Mouse (Mus musculus): ENCODE measurements around the gene Fmo4. TPM values are rescaled to one million over a fixed set of nuclear protein-coding genes. Genes with fewer than 3 reads are reported as not detected.
"Not testable (repeated sequence)": the region's sequence is repeated elsewhere in the genome, so short reads cannot be mapped to it uniquely, and the experiment has no call there.

Fmo4 gene
- polyA plus RNA-seq, 2 experiments, result 2.0 to 2.2 TPM

- no peak overlapping the region for H3K9ac ChIP-seq (replicated peaks)
- H3K27me3 ChIP-seq (ENCODE audit: control insufficient read depth, insufficient read depth, low read length), result no peaks in the 10 kb centered on the region
- H3K4me2 ChIP-seq (ENCODE audit: low read depth), result no peak overlapping the region
- no peaks in the 10 kb centered on the region for H3K4me1 ChIP-seq (replicated peaks; ENCODE audit: control insufficient read depth in 2 of 2, insufficient read depth in 2 of 2, low read length in 1 of 2)
- TF ChIP-seq EP300 (IDR thresholded peaks at IDR 0.05; ENCODE audit: low read depth) (no peak), CTCF (IDR thresholded peaks at IDR 0.05; ENCODE audit: low read depth) (no peak)
- no peak overlapping the region for H3K27ac ChIP-seq
- H3K4me3 ChIP-seq (ENCODE audit: insufficient read depth in 1 of 2, low read depth in 2 of 2, low read length in 2 of 2), result no peak overlapping the region
- H3K9me3 ChIP-seq (ENCODE audit: control insufficient read depth, low read length), result no peaks in the 10 kb centered on the region
- DNase-seq (ENCODE audit: low read depth in 3 of 3, low spot score in 3 of 3), result no peak
- H3K36me3 ChIP-seq (replicated peaks; ENCODE audit: control insufficient read depth, insufficient read depth, low read depth), result no peaks in the 10 kb centered on the region
- ATAC-seq (ENCODE audit: insufficient read depth), result no peak
Measured at GRCm38 (mm10) chr1:162796441-162796840, 17.3 kb downstream of the Fmo4 start.

- TF ChIP-seq EP300 (IDR thresholded peaks at IDR 0.05; ENCODE audit: low read depth) (no peak), CTCF (IDR thresholded peaks at IDR 0.05; ENCODE audit: low read depth) (no peak)
- Histone ChIP-seq H3K27me3 (ENCODE audit: control insufficient read depth, insufficient read depth, low read length) (no peaks in the 10 kb centered on the region), H3K9me3 (ENCODE audit: control insufficient read depth, low read length) (no peaks in the 10 kb centered on the region), H3K9ac (replicated peaks) (no peak overlapping the region), H3K4me2 (ENCODE audit: low read depth) (no peak overlapping the region), H3K4me3 (ENCODE audit: insufficient read depth in 1 of 2, low read depth in 2 of 2, low read length in 2 of 2) (no peak overlapping the region), H3K27ac (no peak overlapping the region), H3K36me3 (replicated peaks; ENCODE audit: control insufficient read depth, insufficient read depth, low read depth) (no peaks in the 10 kb centered on the region), H3K4me1 (replicated peaks; ENCODE audit: control insufficient read depth in 2 of 2, insufficient read depth in 2 of 2, low read length in 1 of 2) (no peaks in the 10 kb centered on the region)
- DNase-seq (ENCODE audit: low read depth in 3 of 3, low spot score in 3 of 3) (no peak), ATAC-seq (ENCODE audit: insufficient read depth) (no peak)
- WGBS (ENCODE audit: insufficient replicate concordance), result 71% methylated on average over 7 of the region's 7 CpGs
Measured at GRCm38 (mm10) chr1:162792306-162793044, 21.3 kb downstream of the Fmo4 start.

- Histone ChIP-seq H3K27me3 (ENCODE audit: control insufficient read depth, insufficient read depth, low read length) (no peaks in the 10 kb centered on the region), H3K4me3 (ENCODE audit: insufficient read depth in 1 of 2, low read depth in 2 of 2, low read length in 2 of 2) (no peak overlapping the region), H3K9ac (replicated peaks) (no peak overlapping the region), H3K27ac (no peak overlapping the region), H3K4me2 (ENCODE audit: low read depth) (no peak overlapping the region), H3K4me1 (replicated peaks; ENCODE audit: control insufficient read depth in 2 of 2, insufficient read depth in 2 of 2, low read length in 1 of 2) (no peaks in the 10 kb centered on the region), H3K36me3 (replicated peaks; ENCODE audit: control insufficient read depth, insufficient read depth, low read depth) (no peaks in the 10 kb centered on the region), H3K9me3 (ENCODE audit: control insufficient read depth, low read length) (no peaks in the 10 kb centered on the region)
- TF ChIP-seq EP300 (IDR thresholded peaks at IDR 0.05; ENCODE audit: low read depth), result no peak
- no peak for TF ChIP-seq CTCF (IDR thresholded peaks at IDR 0.05; ENCODE audit: low read depth)
- ATAC-seq (ENCODE audit: insufficient read depth) (no peak), DNase-seq (ENCODE audit: low read depth in 3 of 3, low spot score in 3 of 3) (no peak)
- WGBS (ENCODE audit: insufficient replicate concordance), result 59% methylated on average over 4 of the region's 4 CpGs
Measured at GRCm38 (mm10) chr1:162785222-162785621, 28.6 kb downstream of the Fmo4 start.

GRCm38 (mm10) chr1:162783669-162784248 is 30.0 kb downstream of the Fmo4 start:
- Histone ChIP-seq H3K36me3 (replicated peaks; ENCODE audit: control insufficient read depth, insufficient read depth, low read depth) (no peaks in the 10 kb centered on the region), H3K4me1 (replicated peaks; ENCODE audit: control insufficient read depth in 2 of 2, insufficient read depth in 2 of 2, low read length in 1 of 2) (no peaks in the 10 kb centered on the region), H3K9ac (replicated peaks) (no peak overlapping the region), H3K4me3 (ENCODE audit: insufficient read depth in 1 of 2, low read depth in 2 of 2, low read length in 2 of 2) (no peak overlapping the region), H3K9me3 (ENCODE audit: control insufficient read depth, low read length) (no peaks in the 10 kb centered on the region), H3K27me3 (ENCODE audit: control insufficient read depth, insufficient read depth, low read length) (no peaks in the 10 kb centered on the region), H3K27ac (no peak overlapping the region), H3K4me2 (ENCODE audit: low read depth) (no peak overlapping the region)
- TF ChIP-seq EP300 (IDR thresholded peaks at IDR 0.05; ENCODE audit: low read depth) (no peak), CTCF (IDR thresholded peaks at IDR 0.05; ENCODE audit: low read depth) (no peak)
- 65% methylated on average over 7 of the region's 7 CpGs for WGBS (ENCODE audit: insufficient replicate concordance)
- no peak for ATAC-seq (ENCODE audit: insufficient read depth)
- no peak for DNase-seq (ENCODE audit: low read depth in 3 of 3, low spot score in 3 of 3)

- not testable (repeated sequence) for H3K9me3 ChIP-seq (ENCODE audit: control insufficient read depth, low read length); H3K4me3 ChIP-seq (ENCODE audit: insufficient read depth in 1 of 2, low read depth in 2 of 2, low read length in 2 of 2); H3K36me3 ChIP-seq (replicated peaks; ENCODE audit: control insufficient read depth, insufficient read depth, low read depth); H3K4me2 ChIP-seq (ENCODE audit: low read depth); DNase-seq (ENCODE audit: low read depth in 3 of 3, low spot score in 3 of 3); H3K4me1 ChIP-seq (replicated peaks; ENCODE audit: control insufficient read depth in 2 of 2, insufficient read depth in 2 of 2, low read length in 1 of 2); ATAC-seq (ENCODE audit: insufficient read depth); H3K9ac ChIP-seq (replicated peaks); H3K27me3 ChIP-seq (ENCODE audit: control insufficient read depth, insufficient read depth, low read length); H3K27ac ChIP-seq
- WGBS (ENCODE audit: insufficient replicate concordance), result 79% methylated on average over 2 of the region's 2 CpGs
Measured at GRCm38 (mm10) chr1:162781035-162781434, 32.7 kb downstream of the Fmo4 start.
